Mouse (Mus musculus): ENCODE data around the gene Tnfaip6. TPM values are rescaled to one million over a fixed set of nuclear protein-coding genes. Genes with fewer than 3 reads are reported as not detected.
"Not testable (repeated sequence)": the region's sequence is repeated elsewhere in the genome, so short reads cannot be mapped to it uniquely, and the experiment has no call there.

The Tnfaip6 gene
- total RNA-seq (2021): under 1 TPM; 0.55 to 0.76 TPM
- long read RNA-seq, partial matches to known transcripts: 0 of 1 reads
- long read RNA-seq, other reads (novel, unspliced or antisense): 0 of 1 reads

DNA sequence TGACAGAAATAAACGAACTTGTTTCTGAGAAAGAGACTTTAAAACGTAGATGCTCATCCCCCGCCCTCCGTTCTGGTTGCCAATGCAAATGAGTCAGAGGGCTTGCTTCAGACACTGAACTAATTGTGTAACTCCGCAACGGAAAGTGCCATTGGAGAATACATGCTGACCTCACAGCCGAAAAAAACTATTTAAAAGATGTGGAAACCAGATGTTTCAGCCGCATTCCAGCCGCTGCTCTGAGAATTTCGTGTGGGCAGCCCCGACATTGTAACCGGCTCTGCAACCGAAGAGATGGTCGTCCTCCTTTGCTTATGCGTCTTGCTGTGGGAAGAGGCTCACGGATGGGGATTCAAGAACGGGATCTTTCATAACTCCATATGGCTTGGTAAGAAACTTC, at the start of gene Tnfaip6:
TSS of gene Tnfaip6 (plus strand) at position 128 of the 400 bp plus-strand sequence.
- DNase-seq (ENCODE audit: low spot score in 2 of 2): peak; percentile 21

GRCm38 (mm10) chr2:51989559-51989958, 48.2 kb upstream of the Tnfaip6 start:
- DNase-seq (ENCODE audit: low spot score in 2 of 2): no peak

GRCm38 (mm10) chr2:51991447-51991846, 46.4 kb upstream of the Tnfaip6 start:
- DNase-seq (ENCODE audit: low spot score in 2 of 2): no peak

- no peak for DNase-seq (ENCODE audit: low spot score in 2 of 2)
Observed at GRCm38 (mm10) chr2:51999996-52000395, 37.8 kb upstream of the Tnfaip6 start.

- DNase-seq (ENCODE audit: low spot score in 2 of 2): no peak
Observed at GRCm38 (mm10) chr2:52001521-52001920, 36.3 kb upstream of the Tnfaip6 start.

DNA sequence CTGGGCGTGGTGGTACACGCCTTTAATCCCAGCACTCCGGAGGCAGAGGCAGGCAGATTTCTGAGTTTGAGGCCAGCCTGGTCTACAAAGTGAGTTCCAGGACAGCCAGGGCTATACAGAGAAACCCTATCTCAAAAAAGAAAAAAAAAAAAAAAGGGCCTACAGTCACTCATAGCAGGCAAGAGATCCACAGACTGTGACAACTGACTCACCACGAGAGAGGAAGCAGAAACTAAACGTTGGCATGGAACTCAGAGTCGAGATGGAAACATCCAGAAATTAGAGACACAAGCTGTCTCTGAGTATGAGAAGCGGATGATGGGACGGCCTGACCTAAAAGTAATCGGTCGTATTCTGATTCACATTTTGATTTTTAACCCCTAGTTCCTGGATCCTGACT, 35.5 kb upstream of the Tnfaip6 start:
- DNase-seq (ENCODE audit: low spot score in 2 of 2): not testable (repeated sequence)

GRCm38 (mm10) chr2:52006380-52006779, 31.4 kb upstream of the Tnfaip6 start:
- no peak for DNase-seq (ENCODE audit: low spot score in 2 of 2)

DNA sequence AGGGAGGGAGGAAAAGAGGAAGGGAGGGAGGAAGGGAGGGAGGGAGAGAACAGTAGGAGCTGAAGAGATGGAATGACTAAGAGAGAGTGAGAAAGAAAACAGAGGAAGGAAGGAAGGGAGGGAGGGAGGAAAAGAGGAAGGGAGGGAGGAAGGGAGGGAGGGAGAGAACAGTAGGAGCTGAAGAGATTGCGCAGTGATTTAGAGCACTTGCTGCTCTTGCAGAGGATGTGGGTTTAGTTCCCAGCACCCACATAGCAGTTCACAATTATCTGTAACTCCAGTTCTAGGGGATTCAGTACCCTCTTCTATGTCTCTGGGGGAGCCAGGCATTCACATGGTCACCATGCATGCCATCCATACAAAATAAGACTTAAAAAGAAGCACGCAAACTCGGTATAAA, 26.0 kb upstream of the Tnfaip6 start:
- not testable (repeated sequence) for DNase-seq (ENCODE audit: low spot score in 2 of 2)

- DNase-seq (ENCODE audit: low spot score in 2 of 2): peak in 1 of 2 experiments; percentile 17
Observed at GRCm38 (mm10) chr2:52013306-52013820, 24.4 kb upstream of the Tnfaip6 start.

DNA sequence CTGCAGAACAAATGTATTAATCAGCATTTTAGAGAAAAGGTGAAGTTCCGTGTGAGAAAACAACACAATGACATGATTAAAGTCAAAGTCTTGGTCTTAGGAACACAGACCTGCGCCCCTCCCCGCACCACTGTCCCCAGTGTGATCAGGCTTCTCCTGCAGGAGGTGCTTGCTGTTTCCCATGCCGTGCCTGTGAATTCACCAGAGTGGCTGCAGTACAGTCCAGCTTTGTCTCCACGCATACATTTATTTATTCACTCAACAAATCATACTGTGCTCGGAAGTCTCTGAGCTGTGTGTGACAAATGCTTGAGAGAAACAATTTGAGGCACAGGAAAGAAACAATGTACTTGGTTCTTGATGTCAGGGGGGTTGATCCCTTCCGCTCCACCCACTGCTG, 21.4 kb upstream of the Tnfaip6 start:
- DNase-seq (ENCODE audit: low spot score in 2 of 2): no peak

- no peak for DNase-seq (ENCODE audit: low spot score in 2 of 2)
Observed at GRCm38 (mm10) chr2:52027061-52027460, 10.7 kb upstream of the Tnfaip6 start.

GRCm38 (mm10) chr2:52029426-52029825, 8.4 kb upstream of the Tnfaip6 start:
- no peak for DNase-seq (ENCODE audit: low spot score in 2 of 2)

GRCm38 (mm10) chr2:52031491-52031890, 6.3 kb upstream of the Tnfaip6 start:
- no peak for DNase-seq (ENCODE audit: low spot score in 2 of 2)

GRCm38 (mm10) chr2:52034601-52035000, 3.2 kb upstream of the Tnfaip6 start:
- DNase-seq (ENCODE audit: low spot score in 2 of 2): no peak

GRCm38 (mm10) chr2:52035144-52035543, 2.7 kb upstream of the Tnfaip6 start:
- no peak for DNase-seq (ENCODE audit: low spot score in 2 of 2)

DNA sequence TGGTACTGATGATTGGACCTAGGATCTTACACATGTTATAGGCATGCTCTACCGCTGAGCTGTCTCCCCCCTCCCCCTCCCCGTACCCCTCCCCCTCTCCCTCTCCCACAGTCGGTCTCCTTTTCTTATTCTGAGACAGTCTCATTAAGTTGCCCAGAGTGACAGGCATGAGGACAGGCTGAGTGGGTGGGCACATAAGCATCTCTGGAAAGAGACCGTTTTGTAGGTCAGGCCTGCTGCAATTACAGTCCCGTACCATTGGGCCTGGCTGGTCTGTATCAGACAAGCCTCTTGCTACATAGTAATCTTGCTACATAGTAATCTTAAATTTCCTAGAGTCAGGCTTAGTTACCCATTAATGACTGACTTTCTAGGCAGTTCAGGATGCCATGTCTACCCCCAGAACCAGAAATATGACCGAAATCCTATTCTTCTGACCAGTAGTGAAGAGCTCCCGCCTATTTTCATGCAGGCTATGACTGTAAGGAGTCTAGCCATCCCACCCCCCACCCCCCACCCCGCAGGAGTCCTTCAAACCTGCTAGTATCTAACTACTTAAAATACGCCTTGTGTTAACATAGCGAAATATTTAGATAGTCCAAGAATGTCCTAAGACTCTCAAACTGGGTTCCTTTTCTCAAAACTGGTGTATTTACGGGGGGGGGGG, 747 bp upstream of the Tnfaip6 start:
- DNase-seq (ENCODE audit: low spot score in 2 of 2): no peak

DNA sequence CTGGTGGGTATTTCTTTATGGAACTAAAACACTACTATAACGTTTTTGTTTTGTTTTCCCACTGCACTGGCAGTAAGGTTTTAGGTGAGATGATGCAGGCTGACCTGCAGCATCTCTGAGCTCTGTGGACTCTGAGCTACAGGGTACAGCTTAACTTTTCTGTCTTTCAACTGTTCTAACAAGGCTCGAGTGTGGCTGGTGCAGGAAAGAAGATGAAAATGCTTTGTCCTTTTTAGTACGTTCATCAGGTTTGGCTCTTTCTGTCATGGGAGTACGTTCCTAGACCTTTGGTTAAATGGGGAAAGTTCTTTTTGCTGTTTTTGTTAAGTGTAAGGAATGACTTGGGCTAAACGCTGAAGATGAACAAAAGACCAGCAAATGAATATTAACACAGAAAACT, 749 bp downstream of the Tnfaip6 start:
- no peak for DNase-seq (ENCODE audit: low spot score in 2 of 2)

GRCm38 (mm10) chr2:52039083-52039801, 1.4 kb downstream of the Tnfaip6 start:
- no peak for DNase-seq (ENCODE audit: low spot score in 2 of 2)

DNA sequence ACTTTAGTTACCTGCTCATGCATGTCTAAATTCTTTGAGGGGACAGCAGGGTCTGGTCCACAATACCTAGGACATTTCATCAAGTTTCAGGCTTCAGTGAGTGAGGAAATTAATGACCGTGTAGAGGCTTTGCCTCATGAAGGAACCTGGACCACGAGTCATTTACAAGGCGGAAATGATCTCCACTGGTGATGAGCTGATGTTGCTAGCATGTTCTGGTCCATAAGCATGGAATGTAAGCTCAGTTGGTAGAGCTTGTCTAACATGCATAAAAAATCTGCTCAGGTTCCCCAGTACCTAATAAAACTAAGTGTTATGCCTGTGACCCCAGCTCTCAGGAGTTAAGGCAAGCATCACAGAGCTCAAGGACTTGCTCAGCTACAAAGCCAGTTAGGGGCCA, 4.3 kb downstream of the Tnfaip6 start:
- no peak for DNase-seq (ENCODE audit: low spot score in 2 of 2)

- DNase-seq (ENCODE audit: low spot score in 2 of 2): no peak
Observed at GRCm38 (mm10) chr2:52042714-52043113, 4.9 kb downstream of the Tnfaip6 start.

GRCm38 (mm10) chr2:52043485-52043884, 5.7 kb downstream of the Tnfaip6 start:
- no peak for DNase-seq (ENCODE audit: low spot score in 2 of 2)

DNA sequence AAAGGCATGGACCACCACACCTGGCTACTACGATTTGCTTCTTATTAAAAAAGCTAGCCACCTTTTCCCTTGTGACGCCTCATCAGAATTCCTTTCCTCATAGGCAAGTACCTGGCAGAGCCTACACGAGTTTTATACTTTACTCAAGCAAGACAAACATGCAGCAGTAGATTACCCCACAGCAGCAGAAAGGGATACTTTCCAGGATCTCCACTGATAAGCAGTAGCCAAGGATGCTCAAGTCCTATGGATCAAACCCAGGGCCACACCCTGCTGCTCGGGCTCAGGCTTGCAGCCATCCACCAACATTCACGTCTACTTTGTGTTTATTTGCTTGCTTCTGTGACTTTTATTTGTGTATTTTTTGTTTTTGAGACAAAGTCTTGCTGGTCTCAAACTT, 8.2 kb downstream of the Tnfaip6 start:
- DNase-seq (ENCODE audit: low spot score in 2 of 2): no peak

Measured in layer of hippocampus, postnatal 10 days (tissue).